ENCODE assay signal across 8 mouse cellular contexts in the genomic region with DNA sequence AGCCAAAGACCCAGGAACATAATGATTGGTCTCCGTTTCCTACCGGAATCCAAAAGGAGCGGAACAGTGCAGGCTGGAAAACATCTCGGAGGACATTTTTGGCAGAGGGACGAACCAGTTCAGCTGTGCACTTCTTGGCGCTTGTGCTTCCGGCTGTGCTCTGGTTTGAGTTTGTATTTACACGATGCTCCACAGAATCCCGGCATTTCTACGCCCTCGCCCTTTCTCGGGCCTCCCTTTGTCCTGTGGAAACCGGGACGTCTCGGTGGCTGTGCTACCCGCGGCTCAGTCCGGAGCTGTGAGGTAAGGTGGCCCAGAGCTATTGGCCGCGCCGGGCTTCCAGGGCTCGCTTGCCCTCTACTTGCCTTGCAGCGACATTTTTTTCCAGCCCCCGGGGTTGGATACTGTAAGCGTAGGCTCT. TPM values are rescaled to one million over a fixed set of nuclear protein-coding genes. Genes with fewer than 3 reads are reported as not detected.
A peak's percentile ranks its signal among the peaks of the same experiment; 100 is the strongest.
DNase-seq lines count a peak whose midpoint lies in the region; ATAC-seq lines count a peak whose summit lies in the region.

A gene (plus strand): TSS at position 80 of the 421 bp plus-strand sequence.

- H3K27ac ChIP-seq in hindbrain, embryonic 12.5 days: peak within 1 kb of the TSS; percentile 67

- DNase-seq in Muller cell, postnatal 12 days (ENCODE audit: inconsistent ontology term): peak; percentile 88
- peak; percentile 86 for DNase-seq in cerebellum, adult 9-11 months
- peak; percentile 73 to 79 for DNase-seq in frontal cortex, postnatal 10 days (ENCODE audit: low spot score in 2 of 2)
- peak; percentile 83 to 94 for DNase-seq in layer of hippocampus, postnatal 14 days (ENCODE audit: low spot score in 2 of 2)
- peak; percentile 83 for DNase-seq in lung, postnatal 14 days
- peak; percentile 90 for DNase-seq in retina, adult 2 months (ENCODE audit: low read depth, low spot score)
- peak; percentile 70 for DNase-seq in thymus, postnatal 36 days

- H3K9me3 ChIP-seq in hindbrain, embryonic 12.5 days (replicated peaks): no peaks in the 10 kb centered on the region

- WGBS in hindbrain, embryonic 12.5 days: under 1% methylated on average over 25 of the region's 25 CpGs

- peaks cover 7% of the 10 kb centered on the region for H3K4me1 ChIP-seq in hindbrain, embryonic 12.5 days

- H3K36me3 ChIP-seq in hindbrain, embryonic 12.5 days: peaks cover 8% of the 10 kb centered on the region

- no peaks in the 10 kb centered on the region for H3K27me3 ChIP-seq in hindbrain, embryonic 12.5 days

- peak within 1 kb of the TSS; percentile 69 for H3K9ac ChIP-seq in hindbrain, embryonic 12.5 days

- H3K4me3 ChIP-seq in hindbrain, embryonic 12.5 days: peak within 1 kb of the TSS; percentile 72

- H3K4me2 ChIP-seq in hindbrain, embryonic 12.5 days (replicated peaks): peak within 1 kb of the TSS; percentile 77

- ATAC-seq in hindbrain, embryonic 12.5 days (ENCODE audit: low FRiP score): peak; percentile 93

RNA-seq across cellular contexts. Expression of the gene that starts here (rescaled TPM):
- 38.2 and 41.1 TPM in 2 replicates for polyA plus RNA-seq in hindbrain, embryonic 12.5 days (2016; fragmentation: Nextera tagmentation; extraction: Ambion mirVana)
- 10 to 100 TPM; 22.3 to 23.0 TPM for total RNA-seq in layer of hippocampus, postnatal 14 days (2021)

Comparison
In these comparisons a context has a peak if more than half of its experiments do, and no peak if none do; other contexts are left out.
1. Peak in every context shown above with its lines: DNase-seq, ATAC-seq, H3K4me3 ChIP-seq and H3K27ac ChIP-seq.